Mouse (Mus musculus) kidney, adult 2 months (tissue): ENCODE data around the gene D5Ertd579e.

Source experiments
- CTCF ChIP-seq: fragments of 200-500 bp; conservative IDR thresholded peaks from 2 replicates; pipeline ENCODE4 v1.5.1; 2011; ENCODE audit warnings: low read depth, mild to moderate bottlenecking, control low read depth, low read length, moderate library complexity, mixed read lengths; ENCODE audit not compliant: insufficient read depth, insufficient read length
- POLR2A ChIP-seq: fragments of 200-500 bp; IDR thresholded peaks from one replicate; pipeline ENCODE4 v1.6.1; 2011; ENCODE audit warnings: low read depth, low read length, control low read depth

DNA sequence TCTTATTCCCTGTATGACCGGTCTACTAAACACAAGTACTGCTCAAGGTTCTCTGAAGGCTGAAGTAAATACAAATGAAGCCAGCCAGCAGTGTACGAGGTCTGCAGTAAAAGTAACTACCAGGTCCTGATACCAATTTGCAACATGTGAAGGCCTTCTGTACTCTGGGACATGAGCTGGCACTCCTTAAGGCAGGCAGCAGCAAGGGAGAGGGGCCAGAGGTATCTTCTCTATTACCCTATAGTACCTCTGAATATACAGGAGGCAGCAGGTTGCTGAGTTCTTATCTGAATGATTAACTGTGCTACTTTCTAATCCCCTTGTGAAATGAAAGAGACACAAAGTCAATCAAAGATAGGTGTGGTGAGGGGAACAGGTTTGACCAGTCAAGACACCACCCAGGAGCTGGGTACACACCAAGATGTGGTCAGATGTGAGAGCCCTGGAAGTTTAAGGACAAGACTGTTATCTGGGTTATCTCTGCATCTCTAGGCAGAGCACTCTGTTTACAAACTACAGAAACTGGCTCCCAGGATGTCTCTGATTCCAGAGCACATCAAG is 86.8 kb downstream of the D5Ertd579e start:
- TF ChIP-seq CTCF (no peak), POLR2A (no peak)
